Mouse (Mus musculus) megakaryocyte-erythroid progenitor cell, adult 5-6 weeks (primary cell): ENCODE data around the gene Slc22a12. TPM values are rescaled to one million over a fixed set of nuclear protein-coding genes. Genes with fewer than 3 reads are reported as not detected.

Experiments
- ATAC-seq: replicated peaks from 2 replicates; pipeline ENCODE4 v1.8.0; 2016; ENCODE audit warnings: mild to moderate bottlenecking, inconsistent platforms; ENCODE audit not compliant: severe bottlenecking, poor library complexity, low FRiP score, low TSS enrichment
- total RNA-seq, 2 experiments: library from RNA; stranded (forward) in 1 of 2; stranded (reverse) in 1 of 2; fragments of 200-1000, 215-1000 nt in 1 of 2; fragments of >200 nt in 1 of 2; fragmentation: Nextera tagmentation in 1 of 2; gene quantifications; 2 replicates each; pipeline ENCODE4 v1.2.3; 2014 to 2017

Gene Slc22a12
- not detected in 2 replicates for total RNA-seq (2014; fragmentation: Nextera tagmentation)
- total RNA-seq (2017) = not detected in 2 replicates

- no peak for ATAC-seq
Measured at GRCm38 (mm10) chr19:6542367-6543034, at the start of gene Slc22a12. Gene Slc22a12 (minus strand): TSS chr19:6543032.

DNA sequence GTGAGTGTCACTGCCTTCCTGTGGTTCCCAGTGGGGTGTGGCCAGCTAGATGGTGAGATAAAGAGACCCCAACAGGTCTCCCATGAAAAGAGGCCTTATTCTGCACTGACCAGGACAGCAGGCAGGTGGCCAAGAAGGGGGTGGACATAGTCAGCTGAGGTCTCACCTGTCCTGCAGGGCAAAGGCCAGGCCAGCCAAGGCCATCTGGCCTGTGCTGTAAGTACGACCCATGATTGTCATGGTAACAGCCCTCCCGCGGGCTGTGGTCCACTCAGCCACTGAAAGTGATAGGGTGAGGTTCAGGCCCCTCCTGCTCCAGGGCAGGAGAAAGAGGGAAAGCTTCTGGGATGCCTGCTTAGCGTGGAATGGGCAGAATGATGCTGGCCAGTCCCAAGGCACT lies 29.2 kb upstream of the Slc22a12 start:
- ATAC-seq = no peak

DNA sequence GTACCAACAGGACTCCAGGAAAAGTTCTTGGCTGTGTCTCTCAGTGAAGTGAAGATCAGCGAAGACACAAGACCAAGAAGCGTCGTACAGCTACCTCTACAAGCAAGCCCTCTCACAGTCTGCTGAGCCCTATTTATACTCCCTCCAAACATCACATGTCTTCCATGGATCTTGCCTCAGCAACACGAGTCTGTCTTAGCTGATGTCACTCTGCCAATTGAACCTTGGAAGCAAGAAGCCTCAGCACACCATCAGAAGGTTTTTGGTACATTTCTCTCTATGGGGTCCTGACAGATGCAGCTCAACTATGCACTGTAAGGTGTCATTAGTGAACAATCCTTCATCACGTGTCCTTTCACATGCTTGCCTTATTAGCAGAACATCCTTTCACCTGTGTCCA lies 28.6 kb upstream of the Slc22a12 start:
- no peak for ATAC-seq

GRCm38 (mm10) chr19:6569561-6569960 lies 26.7 kb upstream of the Slc22a12 start:
- ATAC-seq = no peak

- ATAC-seq = no peak
Measured at GRCm38 (mm10) chr19:6569021-6569420, 26.2 kb upstream of the Slc22a12 start.

- no peak for ATAC-seq
Measured at GRCm38 (mm10) chr19:6566450-6566849, 23.6 kb upstream of the Slc22a12 start.

GRCm38 (mm10) chr19:6565136-6565535 lies 22.3 kb upstream of the Slc22a12 start:
- no peak for ATAC-seq

- no peak for ATAC-seq
Measured at GRCm38 (mm10) chr19:6560246-6560815, 17.5 kb upstream of the Slc22a12 start.

- no peak for ATAC-seq
Measured at GRCm38 (mm10) chr19:6559576-6559975, 16.7 kb upstream of the Slc22a12 start.

GRCm38 (mm10) chr19:6553819-6554582 lies 11.2 kb upstream of the Slc22a12 start:
- ATAC-seq = no peak

DNA sequence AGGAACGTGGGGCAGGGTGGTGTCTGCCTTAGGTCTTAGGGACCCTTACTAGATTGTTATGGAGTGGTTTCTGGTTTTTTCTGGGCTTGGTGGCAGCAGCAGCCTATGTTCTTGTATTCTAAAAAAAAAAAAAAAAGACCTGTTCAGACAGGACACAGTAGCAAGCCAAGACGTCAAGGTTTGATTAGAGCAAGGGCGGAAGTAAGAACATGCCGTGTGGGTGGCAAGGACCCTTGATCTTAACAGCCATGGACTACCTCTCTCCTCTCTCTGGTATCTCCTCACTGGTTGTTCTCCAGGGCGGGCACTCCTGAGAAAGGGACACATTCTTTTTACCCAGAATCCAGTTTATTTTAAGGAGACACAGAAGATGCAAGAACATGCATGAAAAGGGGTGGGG lies 10.3 kb upstream of the Slc22a12 start:
- no peak for ATAC-seq

GRCm38 (mm10) chr19:6552302-6553028 lies 9.6 kb upstream of the Slc22a12 start:
- ATAC-seq = peak; percentile 61

GRCm38 (mm10) chr19:6551215-6551614 lies 8.4 kb upstream of the Slc22a12 start:
- ATAC-seq = no peak

GRCm38 (mm10) chr19:6549566-6549965 lies 6.7 kb upstream of the Slc22a12 start:
- no peak for ATAC-seq

GRCm38 (mm10) chr19:6548431-6549410 lies 5.9 kb upstream of the Slc22a12 start:
- no peak for ATAC-seq

- no peak for ATAC-seq
Measured at GRCm38 (mm10) chr19:6547801-6548200, 5.0 kb upstream of the Slc22a12 start.

DNA sequence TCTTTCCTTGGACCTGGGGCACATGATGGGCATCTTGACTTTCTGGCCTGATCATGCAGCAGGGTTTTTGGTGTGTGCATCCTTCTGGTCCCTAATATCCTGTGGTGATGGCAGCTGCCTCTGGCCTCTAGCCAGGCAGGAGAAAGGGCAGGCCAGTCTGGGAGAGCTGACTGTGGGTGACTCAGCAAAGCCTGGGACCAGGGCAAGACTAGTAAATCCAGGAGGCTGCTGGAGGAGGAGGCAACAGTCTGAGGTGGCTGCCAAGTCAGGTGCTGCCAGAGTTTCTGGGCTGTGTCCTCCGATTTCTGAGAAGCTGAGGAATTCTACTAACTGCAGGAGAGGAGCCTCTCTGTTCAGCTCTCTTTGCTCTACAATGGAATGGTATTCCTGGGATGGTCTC lies 3.3 kb upstream of the Slc22a12 start:
- ATAC-seq = no peak

DNA sequence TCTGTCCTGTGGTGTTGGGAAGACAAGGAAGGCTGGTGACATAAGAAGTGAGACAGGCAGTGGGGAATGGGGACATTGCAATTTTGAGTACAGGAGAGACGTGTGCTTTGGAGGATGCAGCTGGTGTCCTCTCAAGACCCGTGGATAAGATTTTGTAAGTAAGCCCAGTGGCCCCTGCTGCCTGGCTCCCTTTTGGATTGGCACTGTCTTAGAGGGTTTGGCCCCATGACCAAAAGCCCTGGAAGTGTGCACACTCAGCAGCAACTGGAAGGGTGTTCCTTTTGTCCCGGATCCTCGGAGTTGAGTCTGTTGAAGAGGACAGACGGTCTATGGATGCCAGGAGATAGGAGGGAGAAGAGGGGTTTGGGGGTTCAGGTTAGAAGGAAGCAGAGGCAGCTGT lies 2.6 kb upstream of the Slc22a12 start:
- no peak for ATAC-seq

GRCm38 (mm10) chr19:6544712-6545111 lies 1.9 kb upstream of the Slc22a12 start:
- no peak for ATAC-seq
